Mouse (Mus musculus): Measurements from ENCODE around the gene Hspa1b.
A peak's percentile ranks its signal among the peaks of the same experiment; 100 is the strongest.
"Not testable (repeated sequence)": the region's sequence is repeated elsewhere in the genome, so short reads cannot be mapped to it uniquely, and the experiment has no call there.

The Hspa1b gene

GRCm38 (mm10) chr17:34954831-34955230, 4.2 kb downstream of the Hspa1b start:
- no peak for DNase-seq (ENCODE audit: low spot score in 2 of 2)

GRCm38 (mm10) chr17:34953904-34954303, 5.1 kb downstream of the Hspa1b start:
- no peak for DNase-seq (ENCODE audit: low spot score in 2 of 2)

- DNase-seq (ENCODE audit: low spot score in 2 of 2), result no peak
Measured at GRCm38 (mm10) chr17:34953258-34953657, 5.8 kb downstream of the Hspa1b start.

- DNase-seq (ENCODE audit: low spot score in 2 of 2), result peak in 1 of 2 experiments; percentile 80
Measured at GRCm38 (mm10) chr17:34952378-34953040, 6.5 kb downstream of the Hspa1b start.

- DNase-seq (ENCODE audit: low spot score in 2 of 2), result peak in 1 of 2 experiments; percentile 69
Measured at GRCm38 (mm10) chr17:34951636-34952377, 7.2 kb downstream of the Hspa1b start.

GRCm38 (mm10) chr17:34950514-34951455, 8.3 kb downstream of the Hspa1b start:
- no peak for DNase-seq (ENCODE audit: low spot score in 2 of 2)

GRCm38 (mm10) chr17:34949553-34949969, 9.5 kb downstream of the Hspa1b start:
- no peak for DNase-seq (ENCODE audit: low spot score in 2 of 2)

GRCm38 (mm10) chr17:34948721-34949552, 10.1 kb downstream of the Hspa1b start:
- DNase-seq (ENCODE audit: low spot score in 2 of 2), result not testable (repeated sequence)

GRCm38 (mm10) chr17:34947606-34948005, 11.4 kb downstream of the Hspa1b start:
- no peak for DNase-seq (ENCODE audit: low spot score in 2 of 2)

- no peak for DNase-seq (ENCODE audit: low spot score in 2 of 2)
Measured at GRCm38 (mm10) chr17:34946486-34947140, 12.4 kb downstream of the Hspa1b start.

- no peak for DNase-seq (ENCODE audit: low spot score in 2 of 2)
Measured at GRCm38 (mm10) chr17:34944362-34944761, 14.7 kb downstream of the Hspa1b start.

GRCm38 (mm10) chr17:34943128-34943815, 15.8 kb downstream of the Hspa1b start:
- no peak for DNase-seq (ENCODE audit: low spot score in 2 of 2)

- no peak for DNase-seq (ENCODE audit: low spot score in 2 of 2)
Measured at GRCm38 (mm10) chr17:34941344-34942041, 17.5 kb downstream of the Hspa1b start.

- no peak for DNase-seq (ENCODE audit: low spot score in 2 of 2)
Measured at GRCm38 (mm10) chr17:34937960-34938505, 21.0 kb downstream of the Hspa1b start.

GRCm38 (mm10) chr17:34934830-34935229, 24.2 kb downstream of the Hspa1b start:
- no peak for DNase-seq (ENCODE audit: low spot score in 2 of 2)

- no peak for DNase-seq (ENCODE audit: low spot score in 2 of 2)
Measured at GRCm38 (mm10) chr17:34934031-34934430, 25.0 kb downstream of the Hspa1b start.

GRCm38 (mm10) chr17:34932287-34932686, 26.8 kb downstream of the Hspa1b start:
- no peak for DNase-seq (ENCODE audit: low spot score in 2 of 2)

GRCm38 (mm10) chr17:34931735-34932098, 27.3 kb downstream of the Hspa1b start:
- DNase-seq (ENCODE audit: low spot score in 2 of 2), result no peak

- peak; percentile 98 for DNase-seq (ENCODE audit: low spot score in 2 of 2)
Measured at GRCm38 (mm10) chr17:34931061-34931734, 27.8 kb downstream of the Hspa1b start, which contains the start of gene Neu1. TSS of gene Neu1 (plus strand) at chr17:34931253.

All from frontal cortex, postnatal 10 days (tissue).